Mouse (Mus musculus): ENCODE results near the gene Sox18.

Gene Sox18

GRCm38 (mm10) chr2:181689466-181690160 is 18.2 kb upstream of the Sox18 start:
- no peak for TF ChIP-seq GATA4 (IDR thresholded peaks at IDR 0.05; ENCODE audit: insufficient replicate concordance, low read length)

- TF ChIP-seq GATA4 (IDR thresholded peaks at IDR 0.05; ENCODE audit: insufficient replicate concordance, low read length) = no peak
Measured at GRCm38 (mm10) chr2:181687586-181687985, 16.1 kb upstream of the Sox18 start.

- TF ChIP-seq GATA4 (IDR thresholded peaks at IDR 0.05; ENCODE audit: insufficient replicate concordance, low read length) = no peak
Measured at GRCm38 (mm10) chr2:181685686-181686085, 14.2 kb upstream of the Sox18 start.

- no peak for TF ChIP-seq GATA4 (IDR thresholded peaks at IDR 0.05; ENCODE audit: insufficient replicate concordance, low read length)
Measured at GRCm38 (mm10) chr2:181684713-181685112, 13.3 kb upstream of the Sox18 start.

DNA sequence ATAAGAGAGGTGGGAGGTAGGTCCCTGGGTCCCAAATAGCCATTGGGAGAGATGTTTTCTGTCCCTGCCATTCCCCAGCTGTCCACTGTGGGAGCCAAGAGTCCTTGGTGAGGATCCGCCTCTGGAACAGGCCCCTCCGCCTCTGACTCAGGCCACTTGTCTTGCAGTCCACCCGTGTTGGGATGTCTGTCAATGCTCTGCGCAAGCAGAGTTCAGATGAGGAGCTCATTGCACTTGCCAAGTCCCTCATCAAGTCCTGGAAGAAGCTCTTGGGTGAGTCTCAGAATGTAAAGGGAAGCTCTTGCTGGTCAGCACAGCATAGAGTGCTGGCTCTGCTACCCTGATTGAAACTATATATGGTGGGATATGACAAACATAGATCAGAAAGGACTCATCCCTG is 11.9 kb upstream of the Sox18 start:
- no peak for TF ChIP-seq GATA4 (IDR thresholded peaks at IDR 0.05; ENCODE audit: insufficient replicate concordance, low read length)

DNA sequence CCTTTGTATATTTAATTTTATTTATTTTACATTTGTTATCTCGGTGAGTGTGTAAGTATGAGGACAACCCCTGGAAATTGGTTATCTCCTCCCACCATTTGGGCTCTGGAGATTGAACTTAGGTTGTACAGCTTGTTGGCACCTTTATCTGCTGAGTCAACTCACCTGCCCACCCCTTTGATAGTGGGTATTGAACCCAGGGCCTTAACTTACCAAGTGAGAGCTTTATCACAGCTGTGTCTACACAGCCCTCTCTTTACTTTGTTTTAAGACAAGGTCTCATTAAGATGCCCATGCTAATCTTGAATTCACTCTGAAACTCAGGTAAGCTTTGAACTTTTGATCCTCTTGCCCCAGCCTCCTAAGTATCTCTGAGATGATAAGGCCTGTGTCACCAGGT is 10.5 kb upstream of the Sox18 start:
- TF ChIP-seq GATA4 (IDR thresholded peaks at IDR 0.05; ENCODE audit: insufficient replicate concordance, low read length) = no peak

DNA sequence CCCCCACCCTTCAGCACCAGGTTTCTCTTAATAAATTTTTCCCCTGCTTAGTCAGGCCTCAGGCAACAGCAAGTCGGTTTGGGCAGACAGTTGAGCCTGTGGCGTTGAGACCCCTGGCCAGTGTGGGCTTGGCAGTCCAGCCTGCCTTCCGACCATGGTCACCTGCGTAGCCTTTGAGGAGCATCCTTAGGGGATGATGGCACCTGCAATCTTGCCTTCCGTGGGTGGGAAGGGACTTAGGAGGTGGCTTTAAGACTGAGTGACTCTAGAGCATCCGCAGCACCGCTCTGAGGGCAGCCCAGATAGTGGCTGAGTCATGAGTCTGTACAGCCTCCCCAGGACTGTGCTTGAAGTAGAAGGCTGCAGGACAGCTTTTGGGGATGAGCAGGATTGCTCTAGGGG is 9.3 kb upstream of the Sox18 start:
- TF ChIP-seq GATA4 (IDR thresholded peaks at IDR 0.05; ENCODE audit: insufficient replicate concordance, low read length) = no peak

DNA sequence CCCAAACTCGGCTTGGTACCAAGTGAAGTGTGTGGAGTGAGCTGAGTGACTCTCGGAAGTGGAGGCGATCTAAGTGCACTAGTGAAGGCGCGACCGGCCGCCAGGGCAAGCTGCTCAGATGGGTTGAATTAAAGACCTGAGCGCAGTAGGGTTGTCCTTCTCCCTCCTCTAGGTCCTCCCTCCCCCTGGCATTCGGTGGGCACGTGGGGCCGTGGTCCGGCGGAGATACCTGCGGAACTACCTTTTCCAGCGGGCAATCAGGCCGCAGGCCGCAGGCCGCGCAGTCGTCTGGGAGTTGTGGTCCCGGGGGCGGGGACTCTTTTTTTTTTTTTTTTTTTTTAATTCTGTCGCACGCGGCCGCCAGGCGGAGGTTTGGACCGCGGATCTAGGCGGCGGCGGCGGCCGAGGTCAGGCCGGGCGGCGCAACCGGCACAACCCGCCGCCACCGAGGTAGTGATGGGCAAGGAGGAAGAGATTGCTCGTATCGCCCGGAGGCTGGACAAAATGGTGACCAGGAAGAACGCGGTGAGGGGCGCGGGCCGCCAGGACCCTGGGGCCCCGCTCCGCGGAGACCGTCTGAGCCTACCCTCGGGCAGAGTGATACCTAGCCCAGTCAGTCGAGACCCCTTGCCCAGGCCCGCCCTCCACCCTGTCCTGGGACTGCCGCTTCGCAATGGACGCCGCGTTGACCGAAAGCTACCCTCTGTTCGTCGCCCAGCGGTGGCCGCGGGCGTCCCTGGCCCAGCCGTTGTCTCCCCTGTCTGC is 8.7 kb upstream of the Sox18 start, which contains the start of gene Tcea2:
Gene Tcea2 (plus strand): TSS at position 360 of the 765 bp plus-strand sequence.
- no peak; the same call in 1 of the 2 replicates for TF ChIP-seq GATA4 (IDR thresholded peaks at IDR 0.05; ENCODE audit: insufficient replicate concordance, low read length)

DNA sequence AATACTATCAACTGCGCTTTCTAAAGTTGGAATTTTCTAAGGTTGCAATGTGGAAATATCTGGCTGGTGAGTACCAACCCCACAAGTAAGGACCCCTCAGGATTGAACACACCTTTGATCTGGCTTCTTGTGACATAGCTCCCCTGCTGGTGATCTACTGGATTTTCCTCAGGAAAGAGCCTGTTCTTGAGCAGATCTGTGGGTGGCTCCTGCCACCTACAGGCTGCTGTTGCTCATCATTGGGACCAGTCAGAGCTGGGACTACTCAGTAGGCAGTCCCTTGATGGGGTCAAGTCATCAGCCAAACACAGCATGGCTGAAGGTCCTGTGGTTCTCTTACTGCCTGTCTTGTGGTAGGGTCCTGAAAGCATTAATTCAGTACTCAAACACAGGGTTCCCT is 7.3 kb upstream of the Sox18 start:
- TF ChIP-seq GATA4 (IDR thresholded peaks at IDR 0.05; ENCODE audit: insufficient replicate concordance, low read length) = no peak

DNA sequence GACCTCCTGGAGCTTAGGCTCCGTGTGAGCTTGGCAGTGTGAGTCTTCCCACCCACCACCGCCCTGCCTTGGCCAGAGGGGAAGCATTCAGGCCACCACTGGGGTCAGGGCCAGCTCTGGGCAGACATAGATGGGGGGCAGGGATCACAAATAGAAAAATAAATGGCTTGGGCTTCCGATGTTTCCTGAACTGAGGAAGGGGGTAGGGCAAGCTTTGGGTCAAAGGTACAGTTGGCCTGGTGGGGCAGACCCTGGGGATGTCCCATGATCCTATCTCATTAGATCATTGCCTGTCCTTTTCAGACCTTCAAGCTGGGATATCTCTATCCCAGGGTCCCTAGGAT is 6.3 kb upstream of the Sox18 start:
- TF ChIP-seq GATA4 (IDR thresholded peaks at IDR 0.05; ENCODE audit: insufficient replicate concordance, low read length) = no peak

DNA sequence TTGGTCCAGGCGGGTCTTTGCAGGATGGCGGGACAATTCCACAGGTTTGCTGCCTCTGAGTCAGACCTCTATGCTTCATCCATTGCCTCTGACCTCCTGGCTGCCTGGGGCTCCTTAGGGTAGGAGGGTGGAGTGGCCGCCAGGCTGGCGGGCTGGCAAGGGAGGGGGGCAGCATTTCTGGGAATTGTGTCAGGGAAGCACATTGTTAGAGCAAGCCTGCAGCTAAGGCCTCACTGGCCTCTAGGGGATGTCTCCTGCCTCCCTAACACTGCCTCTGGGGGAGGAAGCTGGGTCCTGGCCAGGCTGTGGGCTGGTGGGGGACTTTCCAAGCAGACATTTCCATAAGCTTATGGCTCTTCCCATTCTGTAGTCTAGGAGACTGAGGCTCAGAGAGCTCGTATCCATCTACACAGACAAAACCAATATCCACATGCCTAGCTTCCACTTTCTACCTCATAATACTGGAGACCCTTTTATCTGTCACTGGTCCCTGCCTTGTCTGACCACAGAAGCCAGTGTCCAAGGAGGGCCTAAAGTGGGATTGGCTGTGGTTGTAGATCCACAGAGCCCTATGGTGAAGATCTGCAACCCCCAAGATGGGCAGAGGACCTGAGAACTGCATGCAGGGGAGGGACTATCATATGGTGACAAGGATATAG is 5.8 kb upstream of the Sox18 start:
- TF ChIP-seq GATA4 (IDR thresholded peaks at IDR 0.05; ENCODE audit: insufficient replicate concordance, low read length) = no peak

DNA sequence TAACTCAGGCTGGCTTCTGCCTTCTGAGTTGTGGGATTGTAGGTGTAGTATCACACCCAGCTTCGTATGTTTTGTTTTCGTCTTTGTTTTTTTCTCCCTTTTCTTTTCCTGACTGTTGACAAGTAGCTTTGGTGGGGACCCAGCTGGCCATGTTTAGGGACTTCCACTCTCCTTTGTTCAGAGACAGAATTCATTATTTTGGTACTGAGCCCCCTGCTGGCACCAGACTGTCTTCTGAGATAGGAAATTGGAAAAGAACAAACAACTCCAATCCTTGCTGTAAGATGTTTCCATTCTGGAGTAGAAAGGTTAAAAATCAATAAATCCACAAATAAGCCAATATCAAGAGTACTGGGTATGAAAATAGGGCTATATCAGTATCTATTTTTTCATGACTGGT is 5.0 kb upstream of the Sox18 start:
- no peak for TF ChIP-seq GATA4 (IDR thresholded peaks at IDR 0.05; ENCODE audit: insufficient replicate concordance, low read length)

DNA sequence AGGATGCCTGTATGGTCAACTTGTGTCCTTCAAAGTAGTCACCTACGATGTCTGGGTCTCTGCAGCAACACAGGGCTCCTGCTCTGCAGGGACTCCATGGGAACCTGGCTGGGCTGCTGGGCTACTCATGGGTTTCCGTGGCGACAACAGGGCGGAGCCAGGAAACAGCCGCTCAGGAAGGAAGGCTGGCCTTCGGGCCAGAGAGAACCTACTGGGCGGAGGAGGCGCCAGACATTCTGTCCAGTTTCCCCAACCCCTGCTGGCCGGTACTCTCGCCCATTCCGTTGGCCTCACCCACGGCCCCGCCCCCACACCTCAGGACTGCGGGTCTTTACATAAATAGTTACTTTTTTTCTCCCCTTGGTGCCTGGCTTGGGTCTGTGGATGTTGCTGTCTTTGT is 4.0 kb upstream of the Sox18 start:
- TF ChIP-seq GATA4 (IDR thresholded peaks at IDR 0.05; ENCODE audit: insufficient replicate concordance, low read length) = peak; percentile 22; the same call in 1 of the 2 replicates

DNA sequence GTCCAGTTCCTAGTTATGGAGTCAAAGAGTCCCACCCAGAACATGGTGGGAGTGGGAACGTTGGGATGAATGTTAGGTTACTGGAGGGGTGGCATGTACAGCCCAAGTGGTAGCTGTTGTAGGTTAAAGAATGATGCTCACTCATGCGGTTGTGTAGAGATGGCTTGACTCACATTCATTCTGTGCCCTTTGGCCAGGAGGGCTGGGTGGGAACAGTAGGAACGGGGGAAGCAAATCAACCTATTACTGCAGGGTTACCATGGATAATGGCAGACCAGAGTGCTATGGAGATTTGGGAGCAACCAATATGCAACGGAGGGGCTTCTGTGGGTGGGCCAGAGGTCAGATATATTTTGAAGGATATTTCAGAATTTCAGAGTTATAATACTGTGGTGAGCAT is 3.5 kb upstream of the Sox18 start:
- TF ChIP-seq GATA4 (IDR thresholded peaks at IDR 0.05; ENCODE audit: insufficient replicate concordance, low read length) = no peak

- TF ChIP-seq GATA4 (IDR thresholded peaks at IDR 0.05; ENCODE audit: insufficient replicate concordance, low read length) = no peak
Measured at GRCm38 (mm10) chr2:181673501-181673900, 2.1 kb upstream of the Sox18 start.

DNA sequence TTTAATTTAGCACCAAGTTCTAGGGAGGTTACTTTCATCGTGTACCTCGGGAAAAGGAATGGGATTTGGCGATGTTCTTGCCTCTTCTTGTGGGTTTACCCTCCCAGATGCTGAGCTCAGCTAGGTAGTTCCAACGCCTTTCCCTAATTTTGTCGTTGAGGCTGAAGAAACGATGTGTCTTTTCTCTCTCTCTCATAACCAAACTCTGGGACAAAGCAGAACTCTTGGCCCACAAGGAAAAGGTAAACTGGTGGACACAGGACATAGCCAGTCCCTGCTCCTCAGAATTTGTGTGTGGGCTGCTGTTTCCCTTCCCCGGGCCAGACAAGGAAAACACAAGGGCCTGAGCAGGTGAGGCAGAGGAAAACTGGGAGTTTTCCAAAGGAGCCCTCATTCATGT is 544 bp upstream of the Sox18 start:
- no peak for TF ChIP-seq GATA4 (IDR thresholded peaks at IDR 0.05; ENCODE audit: insufficient replicate concordance, low read length)
